Mouse (Mus musculus): Measurements from ENCODE around the gene Dusp6.

- TF ChIP-seq CTCF (IDR thresholded peaks at IDR 0.05; ENCODE audit: borderline replicate concordance, insufficient read depth, low read length) = no peak
- TF ChIP-seq POLR2A (IDR thresholded peaks at IDR 0.05; ENCODE audit: low read depth, low read length) = no peak
These were observed 3.2 kb upstream of the Dusp6 start for GRCm38 (mm10) chr10:99259840-99260239.

Measured in embryonic fibroblast, embryonic 13.5 days (primary cell).